Mouse (Mus musculus) liver, embryonic 12.5 days (tissue): ENCODE results near the gene Sned1. TPM values are rescaled to one million over a fixed set of nuclear protein-coding genes. Genes with fewer than 3 reads are reported as not detected.

Source experiments
- ATAC-seq: fragments of 200-750 bp; cut with Nextera tagmentation; 2 replicates; pipeline ENCODE4 v1.8.0; 2017; ENCODE audit warnings: moderate number of reproducible peaks, mild to moderate bottlenecking, moderate library complexity
- H3K27ac ChIP-seq: fragments of 300-500 bp; sonication (generic); 2 replicates; pipeline ENCODE4 v1.5.1; 2016; ENCODE audit warnings: mild to moderate bottlenecking
- H3K27me3 ChIP-seq: fragments of 300-500 bp; sonication (generic); replicated peaks from 2 replicates; pipeline ENCODE4 v1.6.1; 2016; ENCODE audit warnings: mild to moderate bottlenecking, moderate library complexity
- H3K36me3 ChIP-seq: fragments of 300-500 bp; sonication (generic); 2 replicates; pipeline ENCODE4 v1.6.1; 2016; ENCODE audit warnings: mild to moderate bottlenecking, moderate library complexity
- H3K4me1 ChIP-seq: fragments of 300-500 bp; sonication (generic); 2 replicates; pipeline ENCODE4 v1.6.1; 2016
- H3K4me2 ChIP-seq: fragments of 300-500 bp; sonication (generic); 2 replicates; pipeline ENCODE4 v1.6.1; 2016; ENCODE audit warnings: mild to moderate bottlenecking, moderate library complexity
- H3K4me3 ChIP-seq: fragments of 300-500 bp; sonication (generic); 2 replicates; pipeline ENCODE4 v1.5.1; 2016; ENCODE audit warnings: mild to moderate bottlenecking, moderate library complexity
- H3K9ac ChIP-seq: fragments of 300-500 bp; sonication (generic); 2 replicates; pipeline ENCODE4 v1.6.1; 2016; ENCODE audit warnings: mild to moderate bottlenecking, moderate library complexity
- H3K9me3 ChIP-seq: fragments of 300-500 bp; sonication (generic); replicated peaks from 2 replicates; pipeline ENCODE4 v1.6.1; 2016; ENCODE audit warnings: mild to moderate bottlenecking, moderate library complexity
- WGBS: fragments of 180-500 bp; shearing (Covaris S2); methylation state at CpG from one replicate; pipeline ENCODE4 v1.1.7; 2016; ENCODE audit not compliant: insufficient replicate concordance; 5-methylcytosine and 5-hydroxymethylcytosine counted together
- polyA plus RNA-seq: library from polyadenylated mRNA; unstranded; fragments of >200 nt; fragmentation: Nextera tagmentation; extraction: Ambion mirVana; gene quantifications from 2 replicates; pipeline ENCODE4 v1.2.1, GENCODE M21; 2016

The Sned1 gene
- polyA plus RNA-seq, 1 experiment from 2014 or later, result 0.52 TPM

GRCm38 (mm10) chr1:93214612-93215011, 21.0 kb upstream of the Sned1 start:
- Histone ChIP-seq H3K27ac (no peak overlapping the region), H3K36me3 (no peaks in the 10 kb centered on the region), H3K9ac (no peak overlapping the region), H3K4me3 (no peak overlapping the region), H3K9me3 (no peaks in the 10 kb centered on the region), H3K4me1 (no peaks in the 10 kb centered on the region), H3K4me2 (no peak overlapping the region), H3K27me3 (no peaks in the 10 kb centered on the region)
- WGBS, result 53% methylated on average over 5 of the region's 5 CpGs
- no peak for ATAC-seq

DNA sequence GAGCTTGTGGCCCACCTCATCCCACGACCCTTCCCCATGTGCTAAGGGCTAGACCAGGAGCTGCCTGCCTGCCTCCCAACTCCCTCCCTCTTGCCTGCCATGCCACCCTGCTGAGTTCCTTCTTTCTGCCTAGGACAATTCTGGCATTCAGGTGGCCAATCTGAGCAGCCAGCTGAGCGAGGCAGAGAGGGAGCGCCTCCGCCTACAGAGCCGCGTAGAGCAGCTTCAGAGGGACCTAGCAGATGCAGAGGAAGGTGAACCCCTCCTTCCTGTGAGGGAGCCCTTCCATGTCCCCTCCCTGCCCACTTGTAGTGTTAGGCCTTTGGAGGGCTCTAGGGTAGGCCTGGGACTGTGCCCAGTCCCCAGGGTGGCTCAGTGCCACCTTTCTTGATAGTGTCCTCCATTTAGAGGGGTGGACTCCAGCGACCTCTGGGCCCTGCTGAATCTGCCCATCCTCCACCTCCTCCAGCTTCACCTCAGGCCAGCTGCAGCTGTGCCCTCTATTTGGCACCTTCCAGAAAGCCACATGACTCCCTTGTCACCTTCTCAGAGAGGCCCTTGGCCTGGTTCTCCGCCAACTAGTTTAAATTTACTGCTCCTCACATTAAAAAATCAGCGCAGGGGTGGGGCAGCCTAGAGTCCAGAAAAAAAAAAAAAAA, 18.7 kb upstream of the Sned1 start:
- 63% methylated on average over 9 of the region's 9 CpGs for WGBS
- ATAC-seq, result no peak
- Histone ChIP-seq H3K4me3 (no peak overlapping the region), H3K27me3 (no peaks in the 10 kb centered on the region), H3K27ac (no peak overlapping the region), H3K9ac (no peak overlapping the region), H3K36me3 (no peaks in the 10 kb centered on the region), H3K4me2 (no peak overlapping the region), H3K9me3 (no peaks in the 10 kb centered on the region), H3K4me1 (no peaks in the 10 kb centered on the region)

DNA sequence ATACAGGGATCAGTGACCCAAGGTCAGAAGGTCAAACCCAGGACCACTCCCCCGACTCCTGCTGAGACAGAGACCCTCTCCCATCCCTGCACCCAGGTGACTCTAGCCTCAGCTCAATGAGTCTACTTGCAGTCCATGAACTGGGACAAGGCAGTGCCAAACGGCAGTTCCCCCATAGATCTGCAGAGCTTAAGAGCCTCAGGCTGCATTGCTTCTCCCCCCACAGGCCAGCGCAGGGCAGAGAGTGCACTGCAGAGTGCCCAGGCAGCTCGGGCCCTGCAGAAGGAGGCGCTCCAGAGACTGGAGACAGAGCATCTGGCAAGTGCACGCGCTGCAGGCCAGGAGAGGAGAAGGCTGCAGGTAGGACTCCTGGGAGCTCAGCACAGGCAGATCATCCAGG, 18.1 kb upstream of the Sned1 start:
- no peaks in the 10 kb centered on the region for H3K36me3 ChIP-seq
- H3K4me1 ChIP-seq, result no peaks in the 10 kb centered on the region
- no peaks in the 10 kb centered on the region for H3K27me3 ChIP-seq
- no peak overlapping the region for H3K27ac ChIP-seq
- H3K4me2 ChIP-seq, result no peak overlapping the region
- no peak for ATAC-seq
- H3K9me3 ChIP-seq, result no peaks in the 10 kb centered on the region
- H3K4me3 ChIP-seq, result no peak overlapping the region
- no peak overlapping the region for H3K9ac ChIP-seq
- 53% methylated on average over 7 of the region's 7 CpGs for WGBS

- ATAC-seq, result no peak
- Histone ChIP-seq H3K9me3 (no peaks in the 10 kb centered on the region), H3K4me1 (no peaks in the 10 kb centered on the region), H3K36me3 (no peaks in the 10 kb centered on the region), H3K4me2 (no peak overlapping the region), H3K27ac (no peak overlapping the region), H3K27me3 (0 out of 2 replicates have a peak, but pooled peaks cover 19% of the 10 kb centered on the region), H3K9ac (no peak overlapping the region), H3K4me3 (no peak overlapping the region)
- WGBS, result 68% methylated on average over 7 of the region's 7 CpGs
Observed at GRCm38 (mm10) chr1:93220776-93221175, 14.9 kb upstream of the Sned1 start.

GRCm38 (mm10) chr1:93223972-93224371, 11.7 kb upstream of the Sned1 start:
- no peak overlapping the region for H3K9ac ChIP-seq
- no peaks in the 10 kb centered on the region for H3K36me3 ChIP-seq
- 7% methylated on average over 18 of the region's 18 CpGs for WGBS
- no peak overlapping the region for H3K27ac ChIP-seq
- H3K4me2 ChIP-seq, result no peak overlapping the region
- no peak overlapping the region for H3K4me3 ChIP-seq
- no peaks in the 10 kb centered on the region for H3K9me3 ChIP-seq
- no peak for ATAC-seq
- H3K4me1 ChIP-seq, result no peaks in the 10 kb centered on the region
- 0 out of 2 replicates have a peak, but pooled peaks cover 19% of the 10 kb centered on the region for H3K27me3 ChIP-seq

DNA sequence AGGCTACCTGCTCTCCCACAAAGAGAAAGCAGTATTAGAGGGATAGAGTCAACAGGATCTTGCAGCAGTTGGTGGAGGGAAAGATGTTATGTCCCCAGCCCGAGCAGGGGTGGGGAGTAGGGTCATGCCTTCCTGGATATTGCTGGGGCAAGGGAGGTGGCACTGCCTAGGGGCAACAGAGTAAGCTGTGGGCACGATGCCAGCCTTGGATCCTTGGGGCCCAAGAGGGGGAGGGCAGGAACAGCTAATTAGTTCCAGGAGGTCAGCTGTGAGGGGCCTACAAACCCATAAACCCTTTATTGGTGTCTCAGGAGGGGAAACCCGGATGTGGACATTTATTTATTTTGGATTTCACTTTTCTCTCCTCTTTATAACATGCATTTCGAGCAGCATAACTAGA, 10.4 kb upstream of the Sned1 start:
- Histone ChIP-seq H3K4me1 (no peaks in the 10 kb centered on the region), H3K27ac (no peak overlapping the region), H3K36me3 (no peaks in the 10 kb centered on the region), H3K9ac (no peak overlapping the region), H3K4me3 (no peak overlapping the region), H3K27me3 (0 out of 2 replicates have a peak, but pooled peaks cover 19% of the 10 kb centered on the region), H3K4me2 (no peak overlapping the region), H3K9me3 (no peaks in the 10 kb centered on the region)
- no peak for ATAC-seq
- 36% methylated on average over 4 of the region's 4 CpGs for WGBS

DNA sequence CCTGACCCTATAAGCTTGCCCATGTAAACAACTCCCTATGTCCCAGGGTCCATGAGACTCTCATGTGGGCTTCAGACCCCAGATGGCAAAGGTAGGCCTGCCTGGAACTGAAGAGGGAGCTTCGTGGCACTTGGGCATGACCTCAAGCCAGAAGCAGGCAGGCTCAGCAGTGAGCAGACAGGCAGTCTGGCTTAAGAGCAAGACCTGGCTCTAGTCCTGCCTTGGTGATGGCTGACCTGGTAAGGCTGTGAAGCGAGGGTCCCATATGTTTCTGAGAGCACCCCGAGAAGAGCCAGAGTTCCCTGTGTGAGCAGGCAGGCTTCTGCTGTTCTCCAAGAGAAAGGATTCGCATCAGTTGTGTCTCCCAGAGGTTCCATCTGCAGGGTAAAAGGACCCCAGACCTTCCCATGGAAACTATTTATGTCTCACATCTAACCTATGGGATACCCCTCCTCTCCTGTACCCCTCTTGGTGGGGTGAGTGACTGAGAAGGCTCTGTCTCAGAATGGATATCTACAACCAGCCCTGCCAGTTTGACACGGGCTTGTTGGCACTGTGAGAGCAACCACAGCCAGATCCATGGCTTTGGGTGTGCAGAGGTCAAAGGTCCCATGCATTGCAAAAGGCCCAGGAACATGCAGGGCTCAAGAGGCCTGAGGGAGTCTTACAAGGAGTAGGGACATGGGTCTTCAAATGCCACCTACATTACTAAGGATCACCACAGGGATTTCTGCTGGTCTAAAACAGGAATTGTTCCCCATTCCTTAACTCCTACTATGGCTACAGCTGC, 9.7 kb upstream of the Sned1 start:
- Histone ChIP-seq H3K9me3 (no peaks in the 10 kb centered on the region), H3K9ac (no peak overlapping the region), H3K4me1 (no peaks in the 10 kb centered on the region), H3K4me3 (no peak overlapping the region), H3K27ac (no peak overlapping the region), H3K36me3 (no peaks in the 10 kb centered on the region), H3K4me2 (no peak overlapping the region), H3K27me3 (0 out of 2 replicates have a peak, but pooled peaks cover 19% of the 10 kb centered on the region)
- WGBS, result 45% methylated on average over 5 of the region's 5 CpGs
- ATAC-seq, result no peak

GRCm38 (mm10) chr1:93227303-93227975, 8.2 kb upstream of the Sned1 start:
- Histone ChIP-seq H3K9ac (no peak overlapping the region), H3K27me3 (0 out of 2 replicates have a peak, but pooled peaks cover 19% of the 10 kb centered on the region)

DNA sequence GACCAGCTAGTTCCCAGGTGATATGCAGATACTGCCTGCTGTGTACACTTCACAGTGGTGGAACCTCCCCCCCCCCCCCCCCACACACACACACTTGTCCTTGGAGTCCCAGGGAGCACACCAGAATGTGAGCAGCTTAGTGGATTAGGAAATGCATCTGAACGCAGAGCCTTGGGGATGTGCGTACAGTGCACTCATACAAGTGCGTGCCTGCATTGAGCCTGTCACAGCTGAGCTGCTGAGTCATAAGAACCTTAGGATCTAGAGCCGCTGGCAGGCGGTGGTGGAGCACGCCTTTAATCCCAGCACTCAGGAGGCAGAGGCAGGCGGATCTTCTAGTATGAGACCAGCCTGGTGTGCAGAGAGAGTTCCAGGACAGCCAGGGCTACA, 7.7 kb upstream of the Sned1 start:
- Histone ChIP-seq H3K9ac (no peak overlapping the region), H3K4me3 (no peak overlapping the region), H3K4me1 (no peaks in the 10 kb centered on the region), H3K27me3 (0 out of 2 replicates have a peak, but pooled peaks cover 18% of the 10 kb centered on the region), H3K9me3 (no peaks in the 10 kb centered on the region), H3K27ac (no peak overlapping the region), H3K4me2 (no peak overlapping the region), H3K36me3 (no peaks in the 10 kb centered on the region)
- WGBS, result 82% methylated on average over 7 of the region's 7 CpGs
- ATAC-seq, result no peak

More at GRCm38 (mm10) chr1:93227303-93227975, 8.2 kb upstream of the Sned1 start:
- no peak overlapping the region for H3K4me2 ChIP-seq
- H3K36me3 ChIP-seq, result no peaks in the 10 kb centered on the region
- H3K27ac ChIP-seq, result no peak overlapping the region
- H3K4me3 ChIP-seq, result no peak overlapping the region
- no peaks in the 10 kb centered on the region for H3K9me3 ChIP-seq
- WGBS, result 66% methylated on average over 7 of the region's 7 CpGs
- no peaks in the 10 kb centered on the region for H3K4me1 ChIP-seq
- no peak for ATAC-seq

DNA sequence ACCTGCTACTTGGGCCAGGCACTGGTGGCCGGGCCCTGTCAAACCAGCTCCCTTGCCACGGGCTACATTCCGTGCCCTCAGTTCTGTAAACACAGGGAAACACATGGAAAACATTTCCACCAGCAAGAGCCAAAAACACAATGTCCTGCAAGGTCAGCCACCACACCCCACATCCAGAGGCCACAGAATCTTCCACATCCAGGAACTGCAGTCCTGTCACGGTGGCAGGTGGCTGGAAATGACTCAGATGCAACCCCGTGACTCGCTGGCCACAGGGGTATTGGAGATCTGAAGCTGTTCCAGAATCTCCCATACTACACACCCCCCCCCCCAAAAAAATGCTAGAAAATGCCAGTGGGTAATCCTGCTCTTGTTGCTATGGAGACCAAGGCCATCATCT, 6.4 kb upstream of the Sned1 start:
- Histone ChIP-seq H3K36me3 (no peaks in the 10 kb centered on the region), H3K9me3 (no peaks in the 10 kb centered on the region), H3K4me1 (no peaks in the 10 kb centered on the region), H3K4me2 (no peak overlapping the region), H3K4me3 (no peak overlapping the region), H3K9ac (no peak overlapping the region), H3K27me3 (peaks cover 12% of the 10 kb centered on the region), H3K27ac (no peak overlapping the region)
- ATAC-seq, result no peak
- WGBS, result 69% methylated on average over 6 of the region's 6 CpGs

DNA sequence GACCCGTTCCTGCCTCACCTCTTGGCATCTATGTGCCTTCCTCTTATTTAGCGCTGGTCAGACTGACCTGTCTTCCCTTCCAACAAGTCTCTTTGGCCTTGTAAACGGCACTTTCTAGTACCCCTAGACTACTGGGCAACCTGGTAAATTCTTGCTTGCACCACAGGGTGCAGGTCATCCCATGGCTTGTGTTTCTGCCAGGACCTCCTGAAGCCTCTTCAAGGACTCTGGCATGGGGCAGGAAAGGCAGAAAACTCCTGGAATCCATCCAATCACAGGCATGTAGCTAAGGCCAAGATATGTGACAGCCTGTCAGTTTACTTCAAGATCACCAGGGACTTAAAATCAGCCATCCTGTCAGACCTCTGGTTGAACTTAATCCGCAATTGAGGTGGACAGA, 6.0 kb upstream of the Sned1 start:
- no peak overlapping the region for H3K9ac ChIP-seq
- H3K4me2 ChIP-seq, result no peak overlapping the region
- peaks cover 12% of the 10 kb centered on the region for H3K27me3 ChIP-seq
- H3K4me3 ChIP-seq, result no peak overlapping the region
- H3K4me1 ChIP-seq, result no peaks in the 10 kb centered on the region
- 58% methylated on average over 4 of the region's 4 CpGs for WGBS
- no peak for ATAC-seq
- no peaks in the 10 kb centered on the region for H3K9me3 ChIP-seq
- H3K36me3 ChIP-seq, result no peaks in the 10 kb centered on the region
- H3K27ac ChIP-seq, result no peak overlapping the region

DNA sequence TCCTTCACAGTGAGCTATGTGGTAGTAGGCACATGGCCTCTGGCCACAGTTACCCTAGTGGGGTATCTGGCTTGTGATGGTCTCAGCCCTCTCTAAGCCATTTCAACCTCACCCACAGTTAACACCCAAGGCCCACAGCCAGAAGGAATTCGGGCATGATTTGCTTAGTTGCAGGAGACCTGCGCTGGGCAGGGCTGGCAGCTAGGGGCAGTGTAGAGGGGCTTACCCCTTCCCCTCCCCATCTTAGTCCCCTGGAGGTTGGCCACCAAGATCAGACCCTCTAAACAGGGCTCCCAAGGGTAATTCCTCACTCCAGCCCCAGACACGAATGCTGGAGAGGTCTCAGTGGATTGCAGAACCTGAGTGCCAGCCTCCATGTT, 894 bp downstream of the Sned1 start:
- whole genome bisulfite sequencing, result 12% methylated on average over 3 of the region's 3 CpGs
- Histone ChIP-seq H3K9me3 (no peaks in the 10 kb centered on the region), H3K9ac (no peak overlapping the region), H3K4me3 (peak overlapping the region; percentile 54), H3K4me1 (peaks cover 9% of the 10 kb centered on the region), H3K36me3 (no peaks in the 10 kb centered on the region), H3K4me2 (peak overlapping the region; percentile 82), H3K27ac (no peak overlapping the region), H3K27me3 (peaks cover 54% of the 10 kb centered on the region)
- ATAC-seq, result no peak
